Mouse (Mus musculus) intestine, postnatal 0 days (tissue): Measurements from ENCODE around the gene Serpinb6b. TPM values are rescaled to one million over a fixed set of nuclear protein-coding genes. Genes with fewer than 3 reads are reported as not detected.

Source experiments
- ATAC-seq: fragments of 200-750 bp; cut with Nextera tagmentation; 2 replicates; pipeline ENCODE4 v1.8.0; 2017; ENCODE audit warnings: mild to moderate bottlenecking, moderate TSS enrichment, moderate library complexity
- H3K27ac ChIP-seq: fragments of 300-500 bp; sonication (generic); 2 replicates; pipeline ENCODE4 v1.5.1; 2014; ENCODE audit warnings: mild to moderate bottlenecking, low read depth, low read length, moderate library complexity
- H3K27me3 ChIP-seq: fragments of 300-500 bp; sonication (generic); replicated peaks from 2 replicates; pipeline ENCODE4 v1.6.1; 2014; ENCODE audit warnings: low read length, mixed read lengths; ENCODE audit not compliant: control insufficient read depth, insufficient read depth
- H3K36me3 ChIP-seq: fragments of 300-500 bp; sonication (generic); 2 replicates; pipeline ENCODE4 v1.6.1; 2014; ENCODE audit warnings: mild to moderate bottlenecking, moderate library complexity; ENCODE audit not compliant: control insufficient read depth, insufficient read depth
- H3K4me1 ChIP-seq: fragments of 300-500 bp; sonication (generic); replicated peaks from 2 replicates; pipeline ENCODE4 v1.6.1; 2014; ENCODE audit warnings: antibody characterized with exemption, low read length, mixed read lengths; ENCODE audit not compliant: control insufficient read depth, insufficient read depth
- H3K4me2 ChIP-seq: fragments of 300-500 bp; sonication (generic); replicated peaks from 2 replicates; pipeline ENCODE4 v1.6.1; 2014; ENCODE audit warnings: low read depth, mild to moderate bottlenecking, moderate library complexity
- H3K4me3 ChIP-seq: fragments of 300-500 bp; sonication (generic); 2 replicates; pipeline ENCODE4 v1.5.1; 2014; ENCODE audit warnings: low read depth, low read length
- H3K9ac ChIP-seq: fragments of 300-500 bp; sonication (generic); 2 replicates; pipeline ENCODE4 v1.6.1; 2014; ENCODE audit warnings: mild to moderate bottlenecking, low read depth, low read length
- H3K9me3 ChIP-seq: fragments of 300-500 bp; sonication (generic); 2 replicates; pipeline ENCODE4 v1.6.1; 2016; ENCODE audit warnings: mixed run types; ENCODE audit not compliant: control insufficient read depth
- CTCF ChIP-seq: sonication (generic); IDR thresholded peaks from 2 replicates; pipeline ENCODE4 v1.5.1; 2016; ENCODE audit warnings: low read depth, mild to moderate bottlenecking, control low read depth, antibody characterized with exemption, moderate library complexity
- WGBS: fragments of 180-500 bp; shearing (Covaris S2); extraction: QIAGEN DNeasy Blood & Tissue Kit; methylation state at CpG from one replicate; pipeline ENCODE4 v1.1.7; 2014; 5-methylcytosine and 5-hydroxymethylcytosine counted together
- polyA plus RNA-seq: library from polyadenylated mRNA; unstranded; fragments of >200 nt; fragmentation: Nextera tagmentation; extraction: Ambion mirVana; gene quantifications from 2 replicates; pipeline ENCODE4 v1.2.1, GENCODE M21; 2015

Gene Serpinb6b
- polyA plus RNA-seq: 13.0 and 13.8 TPM in 2 replicates

GRCm38 (mm10) chr13:32964989-32965811, at the start of gene Serpinb6b:
Gene Serpinb6b, plus strand, starts transcription at chr13:32965209.
- ATAC-seq: peak; percentile 44; the same call in 1 of the 2 replicates
- Histone ChIP-seq H3K27ac (no peak within 1 kb of the TSS), H3K4me3 (peak within 1 kb of the TSS; percentile 17), H3K9ac (no peak within 1 kb of the TSS), H3K4me2 (peak within 1 kb of the TSS; percentile 61), H3K4me1 (peaks cover 4% of the 10 kb centered on the region), H3K9me3 (no peaks in the 10 kb centered on the region), H3K27me3 (no peaks in the 10 kb centered on the region), H3K36me3 (no peaks in the 10 kb centered on the region)
- peak; percentile 68 for TF ChIP-seq CTCF
- WGBS: 41% methylated on average over 16 of the region's 16 CpGs

- Histone ChIP-seq H3K9ac (no peak overlapping the region), H3K27ac (no peak overlapping the region), H3K4me2 (no peak overlapping the region), H3K36me3 (no peaks in the 10 kb centered on the region), H3K27me3 (no peaks in the 10 kb centered on the region), H3K4me3 (no peak overlapping the region), H3K9me3 (no peaks in the 10 kb centered on the region), H3K4me1 (no peaks in the 10 kb centered on the region)
- no peak for ATAC-seq
- TF ChIP-seq CTCF: no peak
Observed at GRCm38 (mm10) chr13:32922622-32923021, 42.4 kb upstream of the Serpinb6b start.

- H3K27me3 ChIP-seq: no peaks in the 10 kb centered on the region
- H3K4me1 ChIP-seq: no peaks in the 10 kb centered on the region
- 21% methylated on average over 7 of the region's 7 CpGs for WGBS
- no peaks in the 10 kb centered on the region for H3K36me3 ChIP-seq
- 0 out of 2 replicates have a peak, but pooled peaks have one; percentile 5 for TF ChIP-seq CTCF
- peak; percentile 94 for ATAC-seq
- no peak overlapping the region for H3K9ac ChIP-seq
- no peak overlapping the region for H3K4me2 ChIP-seq
- H3K27ac ChIP-seq: peak overlapping the region; percentile 61
- H3K4me3 ChIP-seq: no peak overlapping the region
- no peaks in the 10 kb centered on the region for H3K9me3 ChIP-seq
Observed at GRCm38 (mm10) chr13:32924578-32925360, 40.2 kb upstream of the Serpinb6b start.

- Histone ChIP-seq H3K4me3 (no peak overlapping the region), H3K36me3 (no peaks in the 10 kb centered on the region), H3K9ac (no peak overlapping the region), H3K4me1 (no peaks in the 10 kb centered on the region), H3K27ac (no peak overlapping the region), H3K27me3 (no peaks in the 10 kb centered on the region), H3K9me3 (no peaks in the 10 kb centered on the region), H3K4me2 (no peak overlapping the region)
- 46% methylated on average over 2 of the region's 2 CpGs for WGBS
- ATAC-seq: no peak
- no peak for TF ChIP-seq CTCF
Observed at GRCm38 (mm10) chr13:32926661-32927060, 38.3 kb upstream of the Serpinb6b start.

GRCm38 (mm10) chr13:32927241-32927640, 37.8 kb upstream of the Serpinb6b start:
- TF ChIP-seq CTCF: no peak
- ATAC-seq: no peak
- Histone ChIP-seq H3K4me3 (no peak overlapping the region), H3K36me3 (no peaks in the 10 kb centered on the region), H3K27me3 (no peaks in the 10 kb centered on the region), H3K4me1 (no peaks in the 10 kb centered on the region), H3K4me2 (no peak overlapping the region), H3K9me3 (no peaks in the 10 kb centered on the region), H3K9ac (no peak overlapping the region), H3K27ac (no peak overlapping the region)
- 73% methylated on average over 1 of the region's 1 CpGs for WGBS

- no peaks in the 10 kb centered on the region for H3K4me1 ChIP-seq
- 71% methylated on average over 2 of the region's 2 CpGs for WGBS
- no peak for TF ChIP-seq CTCF
- H3K4me3 ChIP-seq: no peak overlapping the region
- no peak overlapping the region; the same call in 1 of the 2 replicates for H3K27ac ChIP-seq
- no peaks in the 10 kb centered on the region for H3K36me3 ChIP-seq
- ATAC-seq: no peak
- H3K27me3 ChIP-seq: no peaks in the 10 kb centered on the region
- H3K9ac ChIP-seq: no peak overlapping the region
- H3K9me3 ChIP-seq: no peaks in the 10 kb centered on the region
- no peak overlapping the region for H3K4me2 ChIP-seq
Observed at GRCm38 (mm10) chr13:32929107-32929750, 35.8 kb upstream of the Serpinb6b start.
